Mouse (Mus musculus): ENCODE results near the gene Hipk3. TPM values are rescaled to one million over a fixed set of nuclear protein-coding genes. Genes with fewer than 3 reads are reported as not detected.

The Hipk3 gene
- polyA plus RNA-seq, 1 experiment from 2014 or later: 48.1 TPM

DNA sequence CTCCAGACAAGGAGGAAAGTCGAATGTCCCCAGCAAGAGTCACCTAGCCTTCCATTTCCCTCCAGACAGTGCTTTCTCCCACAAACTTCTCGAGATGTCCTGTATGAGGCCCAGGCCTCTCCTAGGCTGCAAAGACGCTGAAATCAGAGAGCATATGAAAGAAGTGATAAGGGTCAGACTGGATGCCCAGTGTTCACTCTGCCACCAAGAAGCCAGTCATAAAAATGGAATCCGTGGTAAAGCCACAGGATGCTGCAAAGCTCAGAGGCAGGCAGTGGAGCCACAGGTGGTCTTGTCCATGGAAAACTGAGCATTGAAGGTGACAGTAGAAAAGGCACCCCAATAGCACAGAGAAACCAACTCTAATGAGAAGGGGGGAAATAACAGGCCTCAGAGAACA is 86.3 kb downstream of the Hipk3 start:
- H3K4me3 ChIP-seq (ENCODE audit: low read depth, low read length): no peak overlapping the region
- no peak overlapping the region for H3K4me2 ChIP-seq
- peaks cover 62% of the 10 kb centered on the region for H3K27me3 ChIP-seq (ENCODE audit: control insufficient read depth, insufficient read depth, low read length)
- H3K9me3 ChIP-seq (replicated peaks; ENCODE audit: control insufficient read depth, low read length): no peaks in the 10 kb centered on the region
- no peak overlapping the region for H3K9ac ChIP-seq (ENCODE audit: low read depth, low read length)
- H3K27ac ChIP-seq (ENCODE audit: low read depth, low read length): no peak overlapping the region
- no peaks in the 10 kb centered on the region for H3K4me1 ChIP-seq (ENCODE audit: control insufficient read depth, insufficient read depth, low read length)
- WGBS (ENCODE audit: insufficient replicate concordance): 50% methylated on average over 4 of the region's 4 CpGs
- no peaks in the 10 kb centered on the region for H3K36me3 ChIP-seq (ENCODE audit: control insufficient read depth, insufficient read depth, low read length)
- ATAC-seq (replicated peaks; ENCODE audit: insufficient number of reproducible peaks, low FRiP score, low TSS enrichment): no peak

DNA sequence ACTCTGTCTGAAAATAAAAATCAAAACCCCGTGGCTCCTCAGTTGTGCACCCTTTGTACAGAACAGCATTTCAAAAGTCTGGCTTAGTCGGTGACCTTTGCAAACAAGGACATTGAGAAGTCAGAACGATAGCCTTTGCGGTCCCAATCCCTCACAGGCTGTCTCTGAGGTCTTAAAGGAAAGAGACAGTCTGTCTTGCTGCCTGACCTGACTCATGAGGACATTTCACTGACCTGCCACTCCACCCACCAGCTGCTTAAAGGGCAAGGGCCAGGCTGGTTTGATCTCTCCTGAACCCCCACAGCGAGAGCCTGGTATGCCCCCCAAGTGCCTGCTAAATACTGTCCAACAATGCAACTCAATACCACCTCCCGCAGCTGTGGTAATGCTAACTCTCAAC is 90.2 kb downstream of the Hipk3 start:
- Histone ChIP-seq H3K4me3 (ENCODE audit: low read depth, low read length) (no peak overlapping the region), H3K9ac (ENCODE audit: low read depth, low read length) (no peak overlapping the region), H3K4me2 (no peak overlapping the region), H3K9me3 (replicated peaks; ENCODE audit: control insufficient read depth, low read length) (no peaks in the 10 kb centered on the region), H3K27ac (ENCODE audit: low read depth, low read length) (no peak overlapping the region), H3K27me3 (ENCODE audit: control insufficient read depth, insufficient read depth, low read length) (peaks cover 24% of the 10 kb centered on the region), H3K36me3 (ENCODE audit: control insufficient read depth, insufficient read depth, low read length) (no peaks in the 10 kb centered on the region), H3K4me1 (ENCODE audit: control insufficient read depth, insufficient read depth, low read length) (no peaks in the 10 kb centered on the region)
- WGBS (ENCODE audit: insufficient replicate concordance): 81% methylated on average over 6 of the region's 6 CpGs
- ATAC-seq (replicated peaks; ENCODE audit: insufficient number of reproducible peaks, low FRiP score, low TSS enrichment): no peak

DNA sequence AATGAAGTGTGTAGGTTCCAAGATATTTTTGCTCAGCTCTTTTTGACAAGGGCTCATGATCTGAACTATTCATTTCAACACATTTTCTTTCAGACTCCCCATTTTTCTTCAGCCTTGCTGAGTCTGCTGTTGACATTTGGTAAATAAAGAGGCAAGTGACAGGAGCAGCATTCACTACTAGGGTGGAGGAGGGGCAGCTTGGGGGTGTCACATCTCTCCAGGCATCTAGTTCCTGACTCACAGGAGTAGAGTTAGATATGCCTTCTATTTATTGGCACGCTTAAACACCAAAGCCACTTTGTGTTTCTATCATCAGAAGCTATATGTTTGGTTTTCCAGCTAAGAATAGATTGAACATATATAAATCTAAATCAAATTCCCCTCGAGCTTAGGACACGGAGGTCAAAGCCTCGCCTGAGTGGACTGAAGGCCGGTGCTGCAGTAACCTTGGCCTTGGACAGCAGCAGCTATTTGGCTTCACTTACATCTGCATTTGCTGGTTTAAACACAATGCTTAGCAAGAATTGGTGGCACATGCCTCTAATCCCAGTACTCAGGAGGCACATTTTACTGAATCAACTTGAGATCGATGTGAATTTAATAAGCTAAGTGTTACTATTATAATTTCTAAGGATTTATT is 95.5 kb downstream of the Hipk3 start:
- Histone ChIP-seq H3K4me3 (ENCODE audit: low read depth, low read length) (no peak overlapping the region), H3K36me3 (ENCODE audit: control insufficient read depth, insufficient read depth, low read length) (no peaks in the 10 kb centered on the region), H3K4me1 (ENCODE audit: control insufficient read depth, insufficient read depth, low read length) (no peaks in the 10 kb centered on the region), H3K9ac (ENCODE audit: low read depth, low read length) (no peak overlapping the region), H3K9me3 (replicated peaks; ENCODE audit: control insufficient read depth, low read length) (no peaks in the 10 kb centered on the region), H3K4me2 (no peak overlapping the region), H3K27me3 (ENCODE audit: control insufficient read depth, insufficient read depth, low read length) (no peaks in the 10 kb centered on the region), H3K27ac (ENCODE audit: low read depth, low read length) (no peak overlapping the region)
- 83% methylated on average over 6 of the region's 6 CpGs for WGBS (ENCODE audit: insufficient replicate concordance)
- no peak for ATAC-seq (replicated peaks; ENCODE audit: insufficient number of reproducible peaks, low FRiP score, low TSS enrichment)

DNA sequence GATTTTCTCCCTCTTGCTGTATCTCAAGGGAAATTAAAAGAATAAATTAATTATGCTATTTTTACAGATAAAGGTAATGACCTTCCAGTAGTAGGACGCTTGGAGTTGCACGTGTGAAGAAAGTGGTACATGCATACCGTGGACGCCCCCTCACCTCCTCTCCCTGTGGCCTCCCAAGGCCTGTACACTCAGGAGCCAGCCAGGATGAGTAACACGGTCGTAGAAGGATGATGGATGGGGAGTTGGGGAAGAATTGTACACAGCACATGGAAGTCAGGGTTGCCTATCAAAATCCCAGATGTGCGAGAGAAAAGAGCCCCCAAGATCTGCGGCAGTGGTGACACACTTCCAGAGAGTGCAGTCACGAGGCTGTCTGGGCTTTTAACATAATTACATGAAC is 98.3 kb downstream of the Hipk3 start:
- no peaks in the 10 kb centered on the region for H3K4me1 ChIP-seq (ENCODE audit: control insufficient read depth, insufficient read depth, low read length)
- H3K4me3 ChIP-seq (ENCODE audit: low read depth, low read length): no peak overlapping the region
- ATAC-seq (replicated peaks; ENCODE audit: insufficient number of reproducible peaks, low FRiP score, low TSS enrichment): no peak
- H3K4me2 ChIP-seq: no peak overlapping the region
- no peaks in the 10 kb centered on the region for H3K9me3 ChIP-seq (replicated peaks; ENCODE audit: control insufficient read depth, low read length)
- H3K27ac ChIP-seq (ENCODE audit: low read depth, low read length): no peak overlapping the region
- 77% methylated on average over 9 of the region's 9 CpGs for WGBS (ENCODE audit: insufficient replicate concordance)
- no peaks in the 10 kb centered on the region for H3K27me3 ChIP-seq (ENCODE audit: control insufficient read depth, insufficient read depth, low read length)
- no peak overlapping the region for H3K9ac ChIP-seq (ENCODE audit: low read depth, low read length)
- H3K36me3 ChIP-seq (ENCODE audit: control insufficient read depth, insufficient read depth, low read length): no peaks in the 10 kb centered on the region

DNA sequence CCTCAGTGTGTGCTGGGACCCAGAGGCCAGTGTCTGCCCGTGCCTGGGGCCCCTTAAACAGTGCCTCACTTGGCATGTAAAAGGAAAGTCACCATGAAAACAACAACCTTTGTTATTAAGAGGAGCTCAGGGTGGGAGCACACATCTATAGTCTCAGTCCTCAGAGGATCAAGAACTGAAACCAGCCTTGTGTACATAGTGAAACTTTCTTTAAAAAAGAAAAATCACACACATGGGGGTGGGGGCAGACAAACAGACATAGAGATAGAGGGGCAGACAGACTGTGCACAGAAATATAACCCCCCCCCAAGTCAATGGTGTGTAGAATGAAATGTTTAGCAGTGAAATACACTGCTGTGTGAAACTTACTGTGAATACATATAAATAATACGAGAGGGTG is 99.5 kb downstream of the Hipk3 start:
- Histone ChIP-seq H3K27me3 (ENCODE audit: control insufficient read depth, insufficient read depth, low read length) (no peaks in the 10 kb centered on the region), H3K4me2 (no peak overlapping the region), H3K36me3 (ENCODE audit: control insufficient read depth, insufficient read depth, low read length) (no peaks in the 10 kb centered on the region), H3K9ac (ENCODE audit: low read depth, low read length) (no peak overlapping the region), H3K4me3 (ENCODE audit: low read depth, low read length) (no peak overlapping the region), H3K9me3 (replicated peaks; ENCODE audit: control insufficient read depth, low read length) (no peaks in the 10 kb centered on the region), H3K4me1 (ENCODE audit: control insufficient read depth, insufficient read depth, low read length) (no peaks in the 10 kb centered on the region), H3K27ac (ENCODE audit: low read depth, low read length) (no peak overlapping the region)
- WGBS (ENCODE audit: insufficient replicate concordance): 64% methylated on average over 2 of the region's 2 CpGs
- no peak for ATAC-seq (replicated peaks; ENCODE audit: insufficient number of reproducible peaks, low FRiP score, low TSS enrichment)

DNA sequence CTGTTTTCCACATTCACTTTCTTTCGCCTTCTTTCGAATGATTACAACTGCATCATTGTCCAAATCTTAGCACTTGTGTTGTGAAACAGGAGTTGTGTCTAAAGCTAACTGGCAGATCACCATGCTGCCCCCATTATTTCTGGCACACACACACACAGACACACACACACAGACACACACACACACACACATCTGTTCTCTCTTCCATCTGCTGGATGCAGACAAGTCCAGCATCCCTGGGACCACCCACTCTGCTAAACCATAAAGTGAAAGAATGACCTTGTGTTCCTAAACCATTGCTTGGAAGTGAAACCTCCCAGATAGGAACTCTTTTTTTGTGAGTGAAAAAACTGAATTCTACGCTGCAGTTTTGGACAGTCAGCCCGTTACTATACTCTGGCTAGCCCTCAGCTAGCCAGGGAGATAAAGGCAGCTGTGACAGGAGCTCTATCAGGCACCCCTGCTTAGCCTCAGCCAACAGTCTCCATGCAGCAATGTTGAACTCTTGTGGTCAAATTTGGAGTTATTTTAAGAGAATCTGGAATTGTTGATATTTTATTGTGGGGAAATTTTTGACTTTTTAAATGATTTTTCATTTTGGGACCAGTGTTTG is 101.4 kb downstream of the Hipk3 start:
- no peak overlapping the region for H3K27ac ChIP-seq (ENCODE audit: low read depth, low read length)
- WGBS (ENCODE audit: insufficient replicate concordance): 57% methylated on average over 4 of the region's 4 CpGs
- no peaks in the 10 kb centered on the region for H3K27me3 ChIP-seq (ENCODE audit: control insufficient read depth, insufficient read depth, low read length)
- H3K9me3 ChIP-seq (replicated peaks; ENCODE audit: control insufficient read depth, low read length): no peaks in the 10 kb centered on the region
- H3K4me1 ChIP-seq (ENCODE audit: control insufficient read depth, insufficient read depth, low read length): no peaks in the 10 kb centered on the region
- ATAC-seq (replicated peaks; ENCODE audit: insufficient number of reproducible peaks, low FRiP score, low TSS enrichment): no peak
- no peak overlapping the region for H3K4me2 ChIP-seq
- no peak overlapping the region for H3K4me3 ChIP-seq (ENCODE audit: low read depth, low read length)
- H3K36me3 ChIP-seq (ENCODE audit: control insufficient read depth, insufficient read depth, low read length): no peaks in the 10 kb centered on the region
- H3K9ac ChIP-seq (ENCODE audit: low read depth, low read length): no peak overlapping the region

DNA sequence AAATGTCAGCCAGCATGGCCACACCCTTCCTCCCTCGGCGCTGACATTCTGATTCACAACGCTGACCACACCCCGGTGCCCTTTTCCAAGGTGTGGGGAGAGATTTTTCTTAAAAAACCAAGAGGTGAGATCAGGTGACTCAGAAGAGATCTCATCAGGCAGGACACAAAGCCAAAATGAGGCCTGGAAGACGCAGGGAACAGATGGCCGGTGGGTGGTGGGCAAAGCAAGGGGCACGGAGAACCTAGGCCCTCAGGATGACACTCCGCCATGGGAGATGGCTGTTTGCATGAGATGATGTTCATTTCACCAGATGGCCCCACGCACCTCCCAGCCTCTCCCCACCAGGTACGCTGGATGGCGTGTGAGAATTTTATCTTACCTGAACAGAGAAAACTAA is 105.0 kb downstream of the Hipk3 start:
- Histone ChIP-seq H3K27me3 (ENCODE audit: control insufficient read depth, insufficient read depth, low read length) (no peaks in the 10 kb centered on the region), H3K9me3 (replicated peaks; ENCODE audit: control insufficient read depth, low read length) (no peaks in the 10 kb centered on the region), H3K4me2 (no peak overlapping the region), H3K27ac (ENCODE audit: low read depth, low read length) (no peak overlapping the region), H3K9ac (ENCODE audit: low read depth, low read length) (no peak overlapping the region), H3K36me3 (ENCODE audit: control insufficient read depth, insufficient read depth, low read length) (no peaks in the 10 kb centered on the region), H3K4me1 (ENCODE audit: control insufficient read depth, insufficient read depth, low read length) (no peaks in the 10 kb centered on the region), H3K4me3 (ENCODE audit: low read depth, low read length) (no peak overlapping the region)
- WGBS (ENCODE audit: insufficient replicate concordance): 88% methylated on average over 11 of the region's 11 CpGs
- ATAC-seq (replicated peaks; ENCODE audit: insufficient number of reproducible peaks, low FRiP score, low TSS enrichment): no peak

DNA sequence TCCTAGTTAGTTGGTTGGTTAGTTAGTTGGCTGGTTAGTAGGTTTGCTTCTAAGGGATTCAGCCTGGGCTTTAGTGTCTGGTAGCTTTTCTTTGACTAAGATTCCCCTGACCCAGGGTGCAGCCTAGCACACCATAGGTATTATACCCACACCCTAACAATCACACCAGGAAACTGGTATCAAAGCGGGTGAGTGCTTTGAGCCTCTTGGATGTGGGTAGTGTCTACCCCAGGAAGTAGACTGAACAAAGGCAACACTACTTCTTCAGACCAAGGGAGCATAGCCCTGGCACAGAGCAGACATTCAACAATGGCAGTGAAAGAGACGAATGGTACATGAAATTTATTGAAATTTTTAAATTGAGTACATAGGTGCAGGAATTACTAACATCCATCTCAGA is 108.3 kb downstream of the Hipk3 start:
- Histone ChIP-seq H3K9me3 (replicated peaks; ENCODE audit: control insufficient read depth, low read length) (no peaks in the 10 kb centered on the region), H3K27ac (ENCODE audit: low read depth, low read length) (no peak overlapping the region), H3K27me3 (ENCODE audit: control insufficient read depth, insufficient read depth, low read length) (no peaks in the 10 kb centered on the region; the same call in 1 of the 2 replicates), H3K4me1 (ENCODE audit: control insufficient read depth, insufficient read depth, low read length) (no peaks in the 10 kb centered on the region), H3K4me3 (ENCODE audit: low read depth, low read length) (no peak overlapping the region), H3K9ac (ENCODE audit: low read depth, low read length) (no peak overlapping the region), H3K36me3 (ENCODE audit: control insufficient read depth, insufficient read depth, low read length) (no peaks in the 10 kb centered on the region), H3K4me2 (no peak overlapping the region)
- no peak for ATAC-seq (replicated peaks; ENCODE audit: insufficient number of reproducible peaks, low FRiP score, low TSS enrichment)
- 87% methylated on average over 2 of the region's 2 CpGs for WGBS (ENCODE audit: insufficient replicate concordance)

DNA sequence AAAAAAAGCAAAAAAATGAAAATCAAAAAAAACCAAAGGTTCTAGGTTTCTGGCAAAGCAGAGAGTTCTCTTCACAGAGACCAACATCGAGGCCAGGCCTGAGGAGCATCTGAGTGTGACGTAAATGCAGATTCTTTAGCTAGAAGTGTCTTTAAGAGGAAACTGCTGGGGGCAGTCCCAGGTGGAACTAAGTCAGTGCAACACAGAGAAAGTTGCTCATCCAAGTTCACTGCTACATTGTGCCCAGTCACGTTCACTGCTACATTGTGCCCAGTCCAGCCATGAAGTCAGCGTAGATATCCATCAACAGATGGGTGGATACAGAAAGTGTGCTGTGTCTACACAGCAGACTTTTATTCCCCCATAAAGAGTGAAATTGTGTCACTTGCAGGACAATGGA is 110.7 kb downstream of the Hipk3 start:
- Histone ChIP-seq H3K4me3 (ENCODE audit: low read depth, low read length) (no peak overlapping the region), H3K9ac (ENCODE audit: low read depth, low read length) (no peak overlapping the region), H3K36me3 (ENCODE audit: control insufficient read depth, insufficient read depth, low read length) (no peaks in the 10 kb centered on the region), H3K27me3 (ENCODE audit: control insufficient read depth, insufficient read depth, low read length) (no peaks in the 10 kb centered on the region; the same call in none of the 2 replicates), H3K9me3 (replicated peaks; ENCODE audit: control insufficient read depth, low read length) (no peaks in the 10 kb centered on the region), H3K4me1 (ENCODE audit: control insufficient read depth, insufficient read depth, low read length) (no peaks in the 10 kb centered on the region), H3K4me2 (no peak overlapping the region), H3K27ac (ENCODE audit: low read depth, low read length) (no peak overlapping the region)
- ATAC-seq (replicated peaks; ENCODE audit: insufficient number of reproducible peaks, low FRiP score, low TSS enrichment): no peak
- WGBS (ENCODE audit: insufficient replicate concordance): 86% methylated on average over 4 of the region's 4 CpGs

Data from heart, embryonic 11.5 days (tissue).